In the genomic region with DNA sequence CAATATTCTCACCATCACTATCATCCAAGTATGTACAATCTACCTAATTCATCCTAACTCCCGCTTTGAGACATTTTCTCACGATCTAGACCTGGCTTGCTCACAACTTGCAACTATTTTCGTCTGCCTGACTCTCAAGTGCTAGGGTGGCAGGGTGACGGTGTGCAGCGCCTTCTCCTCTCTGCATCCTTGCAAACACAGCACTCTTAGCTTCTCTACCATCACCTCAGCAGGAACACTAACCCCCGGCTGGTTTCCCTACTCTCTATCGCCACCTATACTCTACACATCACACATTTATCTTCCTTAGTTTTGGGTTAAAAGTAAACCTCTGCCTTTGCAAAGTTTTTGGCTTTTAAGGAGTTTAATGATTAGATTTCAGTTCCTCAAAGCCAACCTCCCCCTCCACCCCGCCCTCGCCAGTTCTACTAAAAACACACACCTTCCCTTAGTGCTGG, we compare ENCODE assay signal across 8 mouse cellular contexts.
A peak's percentile ranks its signal among the peaks of the same experiment; 100 is the strongest.
DNase-seq lines count a peak whose midpoint lies in the region; ATAC-seq and TF ChIP-seq lines count a peak whose summit lies in the region.

No protein-coding gene starts in this region.

- no peaks in the 10 kb centered on the region for H3K27me3 ChIP-seq in C2C12 (ENCODE audit: control insufficient read depth, insufficient read depth, insufficient read length)
- no peaks in the 10 kb centered on the region for H3K27me3 ChIP-seq in heart, embryonic 11.5 days (ENCODE audit: control insufficient read depth, insufficient read depth, low read length)
- H3K27me3 ChIP-seq in kidney, embryonic 14.5 days (ENCODE audit: control insufficient read depth, insufficient read depth, low read length) = no peaks in the 10 kb centered on the region
- H3K27me3 ChIP-seq in liver, embryonic 16.5 days (ENCODE audit: control insufficient read depth, insufficient read depth, low read depth, low read length) = no peaks in the 10 kb centered on the region

- peaks cover 35% of the 10 kb centered on the region for H3K4me1 ChIP-seq in heart, embryonic 11.5 days (ENCODE audit: control insufficient read depth, insufficient read depth, low read length)
- H3K4me1 ChIP-seq in kidney, embryonic 14.5 days (ENCODE audit: control insufficient read depth, insufficient read depth, low read length) = peaks cover 20% of the 10 kb centered on the region
- peaks cover 30% of the 10 kb centered on the region for H3K4me1 ChIP-seq in liver, embryonic 16.5 days (ENCODE audit: control insufficient read depth, low read depth, low read length)

- no peak overlapping the region for H3K4me3 ChIP-seq in C2C12 (ENCODE audit: insufficient read depth, poor library complexity, severe bottlenecking)
- 0 out of 2 replicates have a peak overlapping the region, but pooled peaks have one; percentile 11 for H3K4me3 ChIP-seq in heart, embryonic 11.5 days (ENCODE audit: low read depth, low read length)
- H3K4me3 ChIP-seq in kidney, embryonic 14.5 days (ENCODE audit: low read length) = no peak overlapping the region
- 0 out of 2 replicates have a peak overlapping the region, but pooled peaks have one; percentile 5 for H3K4me3 ChIP-seq in liver, embryonic 16.5 days (ENCODE audit: low read depth, low read length)

- H3ac ChIP-seq in C2C12 (ENCODE audit: control insufficient read depth, insufficient read length, low read depth) = peak overlapping the region; percentile 9

- peak overlapping the region; percentile 35; the same call in 1 of the 2 replicates for H3K9ac ChIP-seq in heart, embryonic 11.5 days (ENCODE audit: low read depth, low read length)
- 0 out of 2 replicates have a peak overlapping the region, but pooled peaks have one; percentile 18 for H3K9ac ChIP-seq in kidney, embryonic 14.5 days (ENCODE audit: low read depth, low read length)
- peak overlapping the region; percentile 34; the same call in 1 of the 2 replicates for H3K9ac ChIP-seq in liver, embryonic 16.5 days (ENCODE audit: low read depth, low read length)

- DNase-seq in R1 (ENCODE audit: low read depth, low spot score) = peak; percentile 61
- peak; percentile 70 for DNase-seq in embryo, embryonic 9.5 days (ENCODE audit: extremely low spot score)
- DNase-seq in ovary, adult 18-20 months (ENCODE audit: low spot score) = peak; percentile 19
- peak; percentile 56 to 58 for DNase-seq in thymus, postnatal 36 days

- ATAC-seq in heart, embryonic 11.5 days (replicated peaks; ENCODE audit: insufficient number of reproducible peaks, low FRiP score, low TSS enrichment) = no peak
- no peak for ATAC-seq in kidney, embryonic 14.5 days (ENCODE audit: low FRiP score, low TSS enrichment)
- ATAC-seq in liver, embryonic 16.5 days (ENCODE audit: low read depth) = no peak

- H3K79me2 ChIP-seq in C2C12 (ENCODE audit: control insufficient read depth, insufficient read depth) = peaks cover 29% of the 10 kb centered on the region

- 13% methylated on average over 9 of the region's 9 CpGs for WGBS in heart, embryonic 11.5 days (ENCODE audit: insufficient replicate concordance)
- 15% methylated on average over 9 of the region's 9 CpGs for WGBS in kidney, embryonic 14.5 days
- WGBS in liver, embryonic 16.5 days (ENCODE audit: insufficient replicate concordance) = 16% methylated on average over 9 of the region's 9 CpGs

- H3K27ac ChIP-seq in heart, embryonic 11.5 days (ENCODE audit: low read depth, low read length) = peak overlapping the region; percentile 29; the same call in 1 of the 2 replicates
- no peak overlapping the region for H3K27ac ChIP-seq in kidney, embryonic 14.5 days (ENCODE audit: low read depth, low read length)
- H3K27ac ChIP-seq in liver, embryonic 16.5 days (ENCODE audit: low read length) = peak overlapping the region; percentile 19

- H3K36me3 ChIP-seq in C2C12 (ENCODE audit: control insufficient read depth, insufficient read depth) = peaks cover 19% of the 10 kb centered on the region
- H3K36me3 ChIP-seq in heart, embryonic 11.5 days (ENCODE audit: control insufficient read depth, insufficient read depth, low read length) = 0 out of 2 replicates have a peak, but pooled peaks cover 2% of the 10 kb centered on the region
- peaks cover 10% of the 10 kb centered on the region for H3K36me3 ChIP-seq in kidney, embryonic 14.5 days (ENCODE audit: control insufficient read depth, insufficient read depth, low read length)
- H3K36me3 ChIP-seq in liver, embryonic 16.5 days (ENCODE audit: control insufficient read depth, insufficient read depth) = no peaks in the 10 kb centered on the region; the same call in 1 of the 2 replicates

- peak overlapping the region; percentile 70 for H3K4me2 ChIP-seq in heart, embryonic 11.5 days
- no peak overlapping the region; the same call in 1 of the 2 replicates for H3K4me2 ChIP-seq in kidney, embryonic 14.5 days (replicated peaks; ENCODE audit: low read depth, low read length)
- H3K4me2 ChIP-seq in liver, embryonic 16.5 days (ENCODE audit: low read depth, low read length) = peak overlapping the region; percentile 81

- H3K79me3 ChIP-seq in C2C12 (ENCODE audit: low read depth) = peaks cover 26% of the 10 kb centered on the region

- TF ChIP-seq CTCF in C2C12 (IDR thresholded peaks at IDR 0.05; ENCODE audit: control insufficient read depth, insufficient read depth, insufficient read length) = no peak

- no peaks in the 10 kb centered on the region; the same call in 1 of the 2 replicates for H3K9me3 ChIP-seq in heart, embryonic 11.5 days (replicated peaks; ENCODE audit: control insufficient read depth, low read length)
- H3K9me3 ChIP-seq in kidney, embryonic 14.5 days (ENCODE audit: control insufficient read depth, low read length) = no peaks in the 10 kb centered on the region
- no peaks in the 10 kb centered on the region for H3K9me3 ChIP-seq in liver, embryonic 16.5 days (replicated peaks; ENCODE audit: control insufficient read depth, low read length)

TF ChIP-seq in C2C12, 6 proteins besides CTCF, POLR2A, EP300 and RAD21:
- TF ChIP-seq USF1 (IDR thresholded peaks at IDR 0.05; ENCODE audit: low read depth) = no peak

Comparison
In these comparisons a context has a peak if more than half of its experiments do, and no peak if none do; other contexts are left out.
1. H3K4me3 ChIP-seq: peak in heart, embryonic 11.5 days (single experiment) and liver, embryonic 16.5 days (single experiment); none in C2C12 (single experiment) and kidney, embryonic 14.5 days (single experiment).
2. DNase-seq: peak in every context shown above with its lines; median percentile 70 in embryo, embryonic 9.5 days; 61 in R1; 57 in thymus, postnatal 36 days; 19 in ovary, adult 18-20 months.
3. Peak in every context shown above with its lines, with median percentiles within 50 percentile points of each other: H3K9ac ChIP-seq.